Mouse (Mus musculus) stomach, embryonic 14.5 days (tissue): ENCODE data around the gene Dmbt1. TPM values are rescaled to one million over a fixed set of nuclear protein-coding genes. Genes with fewer than 3 reads are reported as not detected.

Experiments used
- ATAC-seq: fragments of 200-750 bp; cut with Nextera tagmentation; 2 replicates; pipeline ENCODE4 v1.8.0; 2017; ENCODE audit warnings: low read depth, moderate TSS enrichment; ENCODE audit not compliant: insufficient number of reproducible peaks, insufficient read depth, low FRiP score
- H3K27ac ChIP-seq: fragments of 300-500 bp; sonication (generic); 2 replicates; pipeline ENCODE4 v1.5.1; 2014; ENCODE audit warnings: mild to moderate bottlenecking, low read length, moderate library complexity, mixed read lengths
- H3K27me3 ChIP-seq: fragments of 300-500 bp; sonication (generic); 2 replicates; pipeline ENCODE4 v1.6.1; 2014; ENCODE audit warnings: low read length, control low read depth, mixed read lengths; ENCODE audit not compliant: control insufficient read depth, insufficient read depth
- H3K36me3 ChIP-seq: fragments of 300-500 bp; sonication (generic); 2 replicates; pipeline ENCODE4 v1.6.1; 2014; ENCODE audit warnings: mild to moderate bottlenecking, control low read depth, low read length, moderate library complexity, mixed read lengths; ENCODE audit not compliant: control insufficient read depth, insufficient read depth
- H3K4me1 ChIP-seq: fragments of 300-500 bp; sonication (generic); 2 replicates; pipeline ENCODE4 v1.6.1; 2014; ENCODE audit warnings: low read length, control low read depth, mixed read lengths; ENCODE audit not compliant: control insufficient read depth, insufficient read depth
- H3K4me2 ChIP-seq: fragments of 300-500 bp; sonication (generic); replicated peaks from 2 replicates; pipeline ENCODE4 v1.6.1; 2014; ENCODE audit warnings: low read depth, low read length, control low read depth
- H3K4me3 ChIP-seq: fragments of 300-500 bp; sonication (generic); 2 replicates; pipeline ENCODE4 v1.5.1; 2014; ENCODE audit warnings: low read depth, low read length, control low read depth
- H3K9ac ChIP-seq: fragments of 300-500 bp; sonication (generic); replicated peaks from 2 replicates; pipeline ENCODE4 v1.6.1; 2014; ENCODE audit warnings: low read depth, mild to moderate bottlenecking, control low read depth, low read length, moderate library complexity, mixed read lengths
- H3K9me3 ChIP-seq: fragments of 300-500 bp; sonication (generic); 2 replicates; pipeline ENCODE4 v1.6.1; 2016; ENCODE audit warnings: low read depth, low read length, control low read depth; ENCODE audit not compliant: control insufficient read depth
- whole genome bisulfite sequencing: fragments of 180-500 bp; shearing (Covaris S2); extraction: QIAGEN DNeasy Blood & Tissue Kit; methylation state at CpG from one replicate; pipeline ENCODE4 v1.1.7; 2014; 5-methylcytosine and 5-hydroxymethylcytosine counted together
- polyA plus RNA-seq: library from polyadenylated mRNA; unstranded; fragments of >200 nt; fragmentation: Nextera tagmentation; extraction: Ambion mirVana; gene quantifications from 2 replicates; pipeline ENCODE4 v1.2.1, GENCODE M21; 2014

The Dmbt1 gene
- polyA plus RNA-seq, 1 experiment from 2014 or later = 7.4 TPM

- no peak overlapping the region for H3K27ac ChIP-seq
- no peak overlapping the region for H3K4me2 ChIP-seq
- no peak overlapping the region for H3K4me3 ChIP-seq
- no peaks in the 10 kb centered on the region for H3K27me3 ChIP-seq
- H3K9ac ChIP-seq = no peak overlapping the region
- no peak for ATAC-seq
- no peaks in the 10 kb centered on the region for H3K9me3 ChIP-seq
- 49% methylated on average over 6 of the region's 6 CpGs for WGBS
- H3K36me3 ChIP-seq = no peaks in the 10 kb centered on the region
- H3K4me1 ChIP-seq = no peaks in the 10 kb centered on the region
Observed at GRCm38 (mm10) chr7:131113676-131114075, 81.8 kb downstream of the Dmbt1 start.

GRCm38 (mm10) chr7:131114434-131114833 lies 82.6 kb downstream of the Dmbt1 start:
- 85% methylated on average over 2 of the region's 2 CpGs for WGBS
- Histone ChIP-seq H3K4me3 (no peak overlapping the region), H3K4me2 (no peak overlapping the region), H3K27ac (no peak overlapping the region), H3K9me3 (no peaks in the 10 kb centered on the region), H3K9ac (no peak overlapping the region), H3K4me1 (no peaks in the 10 kb centered on the region), H3K36me3 (no peaks in the 10 kb centered on the region), H3K27me3 (no peaks in the 10 kb centered on the region)
- ATAC-seq = no peak

GRCm38 (mm10) chr7:131122210-131122807 lies 90.5 kb downstream of the Dmbt1 start:
- no peak overlapping the region for H3K4me3 ChIP-seq

GRCm38 (mm10) chr7:131130021-131130420 lies 98.2 kb downstream of the Dmbt1 start:
- Histone ChIP-seq H3K9ac (no peak overlapping the region), H3K27me3 (no peaks in the 10 kb centered on the region), H3K36me3 (no peaks in the 10 kb centered on the region), H3K4me1 (no peaks in the 10 kb centered on the region), H3K27ac (no peak overlapping the region), H3K9me3 (no peaks in the 10 kb centered on the region), H3K4me2 (no peak overlapping the region), H3K4me3 (no peak overlapping the region)
- WGBS = 54% methylated on average over 12 of the region's 12 CpGs
- no peak; the same call in 1 of the 2 replicates for ATAC-seq

More at GRCm38 (mm10) chr7:131122210-131122807, 90.5 kb downstream of the Dmbt1 start:
- 94% methylated on average over 2 of the region's 2 CpGs for WGBS
- Histone ChIP-seq H3K4me2 (no peak overlapping the region), H3K36me3 (no peaks in the 10 kb centered on the region), H3K27ac (no peak overlapping the region), H3K4me1 (no peaks in the 10 kb centered on the region), H3K9ac (no peak overlapping the region), H3K27me3 (no peaks in the 10 kb centered on the region), H3K9me3 (no peaks in the 10 kb centered on the region)
- no peak for ATAC-seq

GRCm38 (mm10) chr7:131133181-131133580 lies 101.3 kb downstream of the Dmbt1 start:
- H3K4me1 ChIP-seq = no peaks in the 10 kb centered on the region
- H3K4me3 ChIP-seq = no peak overlapping the region
- no peak overlapping the region for H3K27ac ChIP-seq
- no peak for ATAC-seq
- no peak overlapping the region for H3K4me2 ChIP-seq
- 70% methylated on average over 3 of the region's 3 CpGs for WGBS
- no peaks in the 10 kb centered on the region for H3K27me3 ChIP-seq
- H3K9me3 ChIP-seq = no peaks in the 10 kb centered on the region
- H3K36me3 ChIP-seq = no peaks in the 10 kb centered on the region
- no peak overlapping the region for H3K9ac ChIP-seq

- 83% methylated on average over 2 of the region's 2 CpGs for WGBS
- Histone ChIP-seq H3K36me3 (no peaks in the 10 kb centered on the region), H3K4me3 (no peak within 1 kb of the TSS), H3K9ac (no peak within 1 kb of the TSS), H3K27ac (no peak within 1 kb of the TSS), H3K4me2 (no peak within 1 kb of the TSS), H3K4me1 (no peaks in the 10 kb centered on the region), H3K27me3 (no peaks in the 10 kb centered on the region), H3K9me3 (no peaks in the 10 kb centered on the region)
- no peak for ATAC-seq
Observed at GRCm38 (mm10) chr7:131146214-131146613, 114.4 kb downstream of the Dmbt1 start, which contains the start of gene 4933402N03Rik. Gene 4933402N03Rik, minus strand, starts transcription at chr7:131146314.

GRCm38 (mm10) chr7:131150179-131150578 lies 118.3 kb downstream of the Dmbt1 start:
- H3K4me3 ChIP-seq = no peak overlapping the region
- 68% methylated on average over 3 of the region's 3 CpGs for WGBS
- no peaks in the 10 kb centered on the region for H3K9me3 ChIP-seq
- H3K4me1 ChIP-seq = no peaks in the 10 kb centered on the region
- H3K27ac ChIP-seq = no peak overlapping the region
- H3K36me3 ChIP-seq = no peaks in the 10 kb centered on the region
- ATAC-seq = no peak
- H3K4me2 ChIP-seq = no peak overlapping the region
- no peaks in the 10 kb centered on the region for H3K27me3 ChIP-seq
- no peak overlapping the region for H3K9ac ChIP-seq

GRCm38 (mm10) chr7:131153044-131153443 lies 121.2 kb downstream of the Dmbt1 start:
- no peak overlapping the region for H3K27ac ChIP-seq
- no peaks in the 10 kb centered on the region for H3K27me3 ChIP-seq
- WGBS = 78% methylated on average over 5 of the region's 5 CpGs
- no peaks in the 10 kb centered on the region for H3K36me3 ChIP-seq
- H3K4me2 ChIP-seq = no peak overlapping the region
- no peak for ATAC-seq
- no peaks in the 10 kb centered on the region for H3K4me1 ChIP-seq
- no peaks in the 10 kb centered on the region for H3K9me3 ChIP-seq
- H3K4me3 ChIP-seq = no peak overlapping the region
- H3K9ac ChIP-seq = no peak overlapping the region

- Histone ChIP-seq H3K36me3 (no peaks in the 10 kb centered on the region), H3K4me3 (no peak overlapping the region), H3K4me1 (no peaks in the 10 kb centered on the region), H3K9ac (no peak overlapping the region), H3K27me3 (no peaks in the 10 kb centered on the region), H3K4me2 (no peak overlapping the region), H3K9me3 (no peaks in the 10 kb centered on the region), H3K27ac (no peak overlapping the region)
- ATAC-seq = no peak
- 57% methylated on average over 7 of the region's 7 CpGs for WGBS
Observed at GRCm38 (mm10) chr7:131162251-131162650, 130.4 kb downstream of the Dmbt1 start.
